Mouse (Mus musculus): ENCODE measurements around the gene Lgals2.

DNA sequence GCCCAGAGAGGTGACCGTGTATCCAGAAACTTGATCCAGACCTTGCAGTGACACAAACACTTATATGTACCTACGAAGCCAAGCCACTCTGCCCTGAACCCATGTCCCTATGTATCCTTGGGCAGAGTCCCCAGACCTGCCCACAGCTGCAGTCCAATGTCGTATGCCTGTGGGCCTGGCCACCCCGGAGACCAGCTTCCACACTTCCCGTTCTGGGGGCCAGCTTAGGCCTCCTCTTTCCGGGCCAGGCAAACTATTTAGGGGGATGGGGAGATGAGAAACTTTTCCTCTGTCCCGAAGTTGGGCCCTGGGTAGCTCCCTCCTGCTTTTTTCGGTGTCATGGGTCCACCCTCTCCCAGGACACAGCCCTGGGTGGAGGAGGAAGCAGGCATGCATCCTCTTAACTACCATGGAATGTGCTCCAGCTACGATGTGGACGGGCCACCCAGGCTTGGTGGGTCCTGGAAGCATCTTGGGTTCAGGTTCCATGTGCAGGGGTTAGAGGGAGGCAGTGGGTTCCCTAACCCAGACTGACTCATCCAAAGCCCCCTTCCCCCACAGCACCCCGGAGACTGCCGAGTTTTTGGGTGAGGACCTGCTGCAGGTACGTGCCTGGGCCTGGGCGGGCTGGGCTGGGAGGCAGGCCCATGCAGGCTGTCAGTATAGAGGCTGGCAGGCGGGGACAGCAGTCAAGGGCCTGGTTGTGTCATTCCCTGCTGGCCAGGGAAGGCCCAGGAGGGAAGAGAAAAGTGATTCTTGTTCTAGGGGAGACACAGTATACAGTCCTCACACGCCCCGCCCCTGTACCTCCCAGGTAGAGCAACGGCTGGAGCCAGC is 45.5 kb upstream of the Lgals2 start:
- TF ChIP-seq POLR2A (IDR thresholded peaks at IDR 0.05; ENCODE audit: extremely low read depth, insufficient read depth, low read length) (no peak), CTCF (IDR thresholded peaks at IDR 0.05; ENCODE audit: extremely low read depth, insufficient read depth, low read length) (no peak)

All from cortical plate, adult 2 months (tissue).